Mouse (Mus musculus) forelimb bud, embryonic 11.5 days (tissue): ENCODE measurements at regions not wholly inside any gene's neighbourhood (a gene's known extent, or its start where the extent isn't known, plus 50 kb on each side); places are given as distances from the start of the nearest gene placed in this dataset.
A peak's percentile ranks its signal among the peaks of the same experiment; 100 is the strongest.

Source experiments
- DNase-seq: peaks from one replicate; pipeline ENCODE4 v3.0.0-alpha.2; 2012; ENCODE audit warnings: low read depth, low spot score

DNA sequence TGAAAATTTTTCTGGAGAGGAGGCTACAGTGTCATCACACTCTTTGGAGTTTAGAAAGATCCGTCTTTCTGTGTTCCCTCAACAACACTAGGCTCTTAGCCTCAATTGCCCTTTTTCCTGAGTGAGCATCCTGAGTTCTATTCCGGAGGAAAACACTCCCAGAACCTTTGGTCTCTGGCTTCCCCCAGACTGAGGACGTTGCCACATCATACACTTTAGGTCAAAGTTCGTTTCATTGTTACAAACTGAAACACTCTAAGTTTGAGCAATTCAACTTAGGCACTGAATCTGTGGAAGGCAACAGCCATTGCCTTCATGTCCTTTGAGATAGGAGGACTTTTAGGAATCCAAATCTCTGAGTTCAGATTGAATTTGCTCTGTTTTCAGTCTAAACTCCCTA, 85.0 kb downstream of the Arl4a start:
- DNase-seq: no peak

DNA sequence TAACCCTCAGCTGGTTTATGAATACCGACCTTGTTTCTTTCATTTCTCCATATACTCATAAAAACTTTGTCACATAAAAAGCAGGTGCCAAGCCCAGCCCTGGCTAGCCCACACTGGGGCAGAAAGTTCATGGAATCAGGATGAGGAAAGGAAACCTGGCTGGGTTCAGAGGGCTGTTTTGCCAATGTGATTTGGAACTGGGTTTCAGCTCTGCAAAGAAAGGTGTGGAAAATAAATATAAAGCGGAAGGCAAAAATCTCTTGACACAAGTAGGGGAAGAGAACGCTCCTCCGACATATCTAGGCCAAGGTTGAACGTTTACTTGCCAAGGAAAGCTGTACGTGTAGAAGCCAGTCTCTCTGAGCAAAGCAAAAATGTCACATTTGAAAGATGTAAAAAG, 85.9 kb downstream of the Arl4a start:
- DNase-seq: no peak

DNA sequence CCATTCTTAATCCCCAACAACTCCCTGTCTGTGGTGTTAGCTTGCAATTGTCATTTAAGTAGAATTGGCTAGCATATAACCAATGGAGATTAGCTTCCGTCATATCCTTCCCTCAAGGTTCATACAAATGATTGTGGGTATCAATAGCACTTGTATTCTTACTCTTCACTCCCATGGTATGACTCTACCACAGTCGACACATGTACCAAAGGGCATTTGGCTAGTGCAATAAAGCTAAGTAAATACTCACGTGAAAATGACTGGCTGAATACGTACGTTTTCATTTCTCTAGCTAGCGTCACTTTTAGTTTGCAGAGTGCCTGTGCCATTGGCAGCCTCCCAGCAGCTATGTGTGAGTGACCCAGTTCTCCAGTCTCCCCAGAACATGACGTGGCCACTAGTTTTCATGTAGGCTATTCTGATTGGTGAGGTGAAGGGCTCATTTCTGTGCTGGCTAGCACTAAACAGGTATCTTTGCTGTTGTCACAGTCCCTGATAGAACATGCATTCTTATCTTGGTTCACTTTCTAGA, 87.5 kb downstream of the Arl4a start:
- no peak for DNase-seq

DNA sequence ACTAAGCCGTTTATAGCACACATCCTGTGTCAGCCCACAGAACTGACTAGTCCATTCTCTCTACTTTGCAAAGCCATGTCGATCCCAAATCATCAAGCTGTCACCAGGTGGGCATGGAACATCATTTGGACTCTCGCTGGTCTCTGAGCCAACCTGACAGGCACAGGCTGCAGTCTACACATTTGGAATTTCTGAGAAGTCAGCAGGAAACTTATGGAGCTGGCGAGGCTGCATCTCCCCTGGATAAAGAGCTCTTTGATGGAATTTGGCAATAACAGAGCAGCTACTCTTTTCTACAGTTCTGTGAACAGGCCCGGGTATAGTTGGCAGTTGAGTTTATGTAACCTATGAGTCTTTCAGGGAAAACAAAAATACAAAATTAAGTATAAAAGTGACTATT, 94.9 kb downstream of the Arl4a start:
- no peak for DNase-seq

DNA sequence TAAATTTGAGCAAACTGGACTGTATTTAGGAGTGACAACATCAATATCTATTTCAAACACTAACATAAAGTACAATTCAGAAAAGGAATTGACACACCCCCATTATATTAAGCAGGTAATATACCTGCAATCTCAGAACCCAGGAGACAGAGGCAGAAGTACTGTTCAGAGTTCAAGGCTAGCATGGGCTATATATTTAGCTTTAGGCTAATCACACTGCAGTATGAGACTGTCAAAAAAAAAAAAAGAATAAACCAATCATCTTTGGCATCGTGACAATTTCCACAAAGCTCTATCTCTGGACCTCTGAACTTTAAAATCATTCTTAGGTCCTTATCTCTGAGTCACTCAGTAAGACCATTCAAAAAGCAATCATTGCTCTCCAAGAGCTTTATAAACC, 96.7 kb downstream of the Arl4a start:
- DNase-seq: no peak

DNA sequence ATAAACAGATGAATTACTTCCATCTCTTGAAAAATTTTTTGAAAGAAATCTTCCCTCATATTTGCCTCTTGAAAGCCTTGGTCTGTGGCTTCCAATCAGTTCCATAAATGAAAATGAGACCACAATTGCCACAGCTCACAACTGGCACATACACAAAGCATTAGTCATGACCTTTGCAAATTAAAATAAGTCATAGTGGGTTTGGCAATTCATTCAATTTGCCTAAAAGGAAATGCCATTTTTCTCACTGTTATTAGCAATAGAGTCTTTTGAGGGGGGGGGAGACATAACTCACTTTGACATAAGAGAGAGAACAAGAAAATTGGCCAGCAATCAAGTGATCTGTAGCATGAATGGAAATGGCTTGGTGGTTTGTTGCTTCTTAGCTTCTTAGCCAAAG, 98.8 kb downstream of the Arl4a start:
- no peak for DNase-seq

DNA sequence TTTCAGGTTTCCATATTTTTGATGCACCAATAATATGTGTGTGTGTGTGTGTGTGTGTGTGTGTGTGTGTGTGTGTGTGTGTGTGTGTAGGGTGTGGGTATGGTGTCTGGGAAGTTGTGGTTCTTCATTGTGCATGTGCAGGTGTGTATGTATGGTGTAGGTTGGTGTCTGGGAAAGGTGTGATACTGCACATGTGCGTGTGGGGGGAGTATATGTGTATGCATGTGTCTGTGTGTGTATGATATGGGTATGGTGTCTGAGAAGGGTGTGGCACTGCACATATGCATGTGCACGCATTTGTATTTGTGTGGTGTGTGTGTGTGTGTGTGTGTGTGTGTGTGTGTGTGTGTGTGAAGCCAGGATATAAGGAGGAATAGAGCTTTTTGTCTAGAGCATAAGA, 99.6 kb downstream of the Arl4a start:
- DNase-seq: no peak

DNA sequence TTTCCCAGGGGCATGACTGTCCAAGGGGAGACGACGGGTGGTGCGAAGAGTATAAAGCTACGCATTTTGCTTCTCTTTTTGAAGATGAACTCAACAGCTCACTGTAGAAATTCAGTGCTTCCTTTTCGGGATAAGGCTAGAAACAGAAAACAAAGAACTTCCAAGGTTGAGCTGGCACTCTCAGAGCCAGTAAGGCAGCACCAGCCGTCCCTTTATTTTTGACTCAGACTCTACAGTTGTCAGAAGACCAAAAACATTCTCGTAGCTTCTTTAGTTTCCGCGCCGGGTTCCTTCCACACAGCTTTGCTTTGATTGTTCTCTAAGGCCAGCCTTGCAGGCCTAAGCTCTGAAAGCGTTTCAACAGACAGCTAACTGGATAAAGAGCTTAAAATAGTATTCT, 101.5 kb downstream of the Arl4a start:
- no peak for DNase-seq

DNA sequence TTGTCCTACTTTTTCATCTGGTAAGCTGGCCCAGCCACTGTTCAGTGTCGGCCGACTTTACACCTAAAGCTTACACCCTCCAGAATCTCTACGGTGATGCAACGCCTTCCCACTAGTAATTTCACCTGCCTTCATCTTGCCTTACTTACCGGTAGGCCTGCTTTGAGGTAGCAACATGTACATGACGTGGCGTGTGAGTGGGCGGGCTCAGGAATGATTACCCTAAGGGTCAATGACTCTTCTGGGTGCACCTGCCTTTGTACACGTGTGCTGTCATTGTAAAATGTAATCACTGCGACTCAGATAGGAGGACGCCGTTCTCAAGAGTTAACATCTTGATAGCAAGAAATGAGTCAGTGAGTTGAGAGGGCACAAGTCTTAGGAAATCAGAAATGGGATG, 102.0 kb downstream of the Arl4a start:
- no peak for DNase-seq

DNA sequence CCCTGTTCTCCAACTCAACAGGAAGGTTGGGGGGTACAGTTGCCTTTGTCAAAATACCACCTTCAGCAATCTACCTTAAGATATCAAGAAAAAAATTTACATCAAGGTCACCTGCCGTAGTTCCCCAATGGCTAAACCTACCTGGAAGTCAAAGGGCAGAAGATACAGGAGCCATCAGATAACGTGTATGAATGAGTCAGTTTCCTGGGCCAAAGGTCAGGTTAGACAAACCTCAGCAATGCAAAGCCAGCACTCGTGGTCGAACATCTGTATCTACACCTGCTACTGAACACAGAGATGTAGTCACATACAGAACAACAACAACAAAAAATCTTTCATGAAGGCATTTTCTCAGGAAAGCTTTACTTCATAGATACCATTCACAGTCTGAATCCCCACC, 102.9 kb downstream of the Arl4a start:
- DNase-seq: no peak

DNA sequence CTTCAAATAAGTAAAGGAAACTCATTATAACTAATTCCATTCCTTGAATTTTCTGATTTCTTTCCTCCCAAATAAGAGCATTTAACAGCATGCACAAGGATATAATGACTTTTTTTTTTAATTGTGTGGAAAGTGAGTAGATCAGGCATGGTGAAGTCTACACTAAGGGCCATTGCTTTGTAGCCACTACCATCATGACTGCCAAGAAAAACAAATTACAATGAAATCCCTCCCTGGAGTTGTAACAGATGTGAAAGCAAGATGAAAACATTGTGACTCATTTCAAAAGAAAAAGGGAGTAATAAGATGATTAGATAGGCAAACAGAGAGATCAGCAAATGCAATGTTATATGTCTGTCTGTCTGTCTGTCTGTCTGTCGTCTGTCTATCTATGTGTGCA, 106.6 kb downstream of the Arl4a start:
- DNase-seq: no peak

DNA sequence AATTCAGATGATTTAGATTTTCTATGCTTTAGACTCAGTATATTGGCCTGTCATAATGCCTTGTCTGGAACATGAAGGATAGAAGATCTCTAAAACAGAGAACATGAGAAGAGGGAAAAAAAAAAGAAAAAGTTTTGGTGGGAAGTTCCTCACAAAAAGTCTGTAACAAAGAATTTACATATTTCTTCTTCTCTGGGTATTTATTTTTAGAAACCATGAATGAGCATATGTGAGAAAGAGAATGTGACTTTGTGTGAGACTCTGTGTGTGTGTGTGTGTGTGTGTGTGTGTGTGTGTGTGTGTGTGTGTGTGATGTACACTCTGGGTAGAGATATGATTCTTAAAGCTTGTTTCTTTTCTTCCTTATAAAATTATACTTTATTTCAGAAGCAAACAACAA, 109.9 kb downstream of the Arl4a start:
- no peak for DNase-seq

DNA sequence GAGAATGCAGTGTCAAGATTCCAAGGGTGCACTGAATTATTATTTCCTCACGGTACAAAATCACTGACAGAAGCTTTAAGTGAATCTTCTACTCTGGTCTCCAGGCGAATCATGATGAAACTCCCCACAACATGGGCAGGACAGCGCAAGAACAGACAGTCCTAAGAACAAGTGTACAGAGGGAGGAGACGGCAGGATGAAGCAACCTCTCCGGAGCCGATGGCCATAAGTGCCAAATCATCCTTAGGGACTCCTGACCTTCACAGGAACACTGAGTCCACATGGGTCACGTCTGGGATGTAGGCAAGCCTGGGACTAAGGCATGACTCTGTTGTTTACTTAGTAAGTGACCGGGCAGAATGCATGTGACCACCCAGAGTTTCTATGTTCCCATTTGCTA, 110.8 kb downstream of the Arl4a start:
- no peak for DNase-seq

DNA sequence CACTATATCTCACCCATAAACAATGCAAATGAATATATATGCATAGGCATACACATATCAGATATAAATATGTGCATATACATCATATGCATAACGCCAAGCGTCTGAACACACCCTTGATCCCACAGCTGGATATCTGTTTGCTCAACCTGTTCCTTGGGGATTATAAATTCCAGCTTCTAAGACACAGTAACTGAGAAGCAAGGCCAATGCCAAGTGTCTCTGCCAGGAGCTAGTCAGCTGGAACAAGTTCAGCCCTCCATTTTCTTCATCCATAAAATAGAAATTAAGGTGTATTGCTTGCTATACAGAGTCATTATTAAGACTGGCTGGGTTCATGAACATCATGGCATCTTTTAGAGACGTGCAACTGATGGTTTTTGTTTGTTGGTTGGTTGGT, 116.3 kb downstream of the Arl4a start:
- DNase-seq: no peak

DNA sequence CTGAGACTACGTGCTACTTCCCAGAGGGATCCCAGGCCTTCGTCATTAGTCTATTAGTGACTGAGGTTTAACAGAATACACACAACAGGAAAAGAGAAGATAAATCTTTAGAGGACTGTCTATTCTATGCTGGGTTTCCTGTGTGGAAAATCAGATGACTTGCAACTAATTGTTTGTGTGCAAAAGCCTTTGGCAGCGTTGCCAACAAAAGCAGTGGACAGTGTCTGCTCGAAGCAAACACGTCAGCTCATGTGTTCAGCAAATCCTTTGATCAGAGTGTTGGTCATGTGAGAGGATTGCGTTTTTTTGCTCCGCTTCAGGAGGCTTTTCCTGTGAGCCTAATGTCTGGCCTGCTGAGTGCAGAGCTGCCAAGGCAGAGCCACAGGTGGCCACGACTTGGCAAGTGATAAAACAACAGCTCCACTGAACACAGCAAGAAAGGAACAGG, 117.3 kb downstream of the Arl4a start:
- DNase-seq: peak; percentile 14

DNA sequence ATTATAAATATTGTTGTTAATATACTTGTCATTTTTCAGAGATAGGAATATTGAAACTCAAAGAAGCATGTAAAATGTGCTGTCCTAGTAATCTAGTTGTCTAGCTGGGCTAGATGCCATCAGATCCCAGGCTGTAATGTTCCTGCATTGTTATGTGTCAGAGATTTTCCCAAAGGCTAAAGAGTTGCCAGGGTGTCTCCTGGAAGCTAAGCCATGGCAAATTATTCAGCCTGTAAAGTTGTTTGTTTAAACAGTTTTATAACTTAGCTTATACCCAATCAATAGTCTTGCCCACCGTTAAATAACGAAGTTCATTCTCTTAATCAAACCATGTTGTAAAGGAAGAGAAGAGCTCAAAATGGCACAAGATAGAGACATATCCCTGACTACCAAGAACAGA, 117.9 kb downstream of the Arl4a start:
- DNase-seq: no peak

DNA sequence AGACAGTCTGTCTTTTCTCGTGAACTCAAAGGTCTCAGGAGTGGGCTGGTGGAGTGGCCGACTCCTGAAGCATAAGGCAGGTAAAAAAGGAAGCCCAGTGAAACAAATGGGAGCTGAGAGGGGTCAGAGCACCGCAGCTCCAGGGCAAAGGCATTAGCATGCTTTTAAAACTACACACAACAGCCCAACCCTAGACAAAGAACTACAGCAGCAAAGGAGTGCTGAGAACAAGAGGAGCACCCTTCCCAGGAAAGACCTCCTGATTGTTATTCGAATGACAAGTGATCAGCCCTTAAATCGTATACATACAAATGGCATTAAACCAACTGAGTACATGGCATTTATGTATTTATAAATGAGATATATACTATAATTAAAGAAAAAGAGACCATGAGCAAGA, 149.3 kb downstream of the Arl4a start:
- no peak for DNase-seq

DNA sequence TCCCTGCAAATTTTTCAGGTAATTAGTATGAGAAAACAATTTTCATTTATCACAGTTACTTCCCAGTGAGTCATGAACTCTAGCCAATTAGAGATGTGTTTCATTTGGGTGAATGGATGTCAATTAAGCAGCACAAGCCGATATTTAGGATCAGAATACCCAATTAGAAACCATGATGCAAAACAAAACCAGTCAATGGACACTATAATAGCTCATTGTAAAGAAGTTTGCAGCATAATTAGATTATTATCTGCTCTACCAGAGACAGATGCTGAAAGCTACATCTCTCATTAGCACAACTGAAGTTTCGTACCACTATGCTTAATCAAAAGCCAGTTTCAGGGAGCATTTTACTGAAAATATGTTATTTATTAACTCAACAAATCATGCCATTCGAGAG, 152.5 kb downstream of the Arl4a start:
- DNase-seq: no peak

DNA sequence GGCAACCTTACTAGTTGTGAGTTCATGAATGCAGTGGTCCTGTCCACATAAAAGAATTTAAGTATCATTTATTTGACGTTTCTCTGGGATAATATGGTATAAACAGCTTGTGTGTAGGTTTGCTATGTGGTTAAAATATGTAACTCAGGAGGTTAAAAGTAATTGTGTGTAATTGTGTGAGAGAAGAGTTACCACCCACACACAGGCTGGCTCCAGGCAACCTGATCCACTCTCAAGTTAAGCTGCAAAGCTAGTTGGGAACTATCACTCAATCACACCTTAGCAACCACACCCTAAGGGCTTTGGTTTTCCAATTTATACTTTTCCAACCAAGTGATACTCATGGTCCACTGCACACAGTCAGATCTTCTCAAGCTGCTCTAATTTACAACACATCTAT, 157.5 kb downstream of the Arl4a start:
- no peak for DNase-seq

DNA sequence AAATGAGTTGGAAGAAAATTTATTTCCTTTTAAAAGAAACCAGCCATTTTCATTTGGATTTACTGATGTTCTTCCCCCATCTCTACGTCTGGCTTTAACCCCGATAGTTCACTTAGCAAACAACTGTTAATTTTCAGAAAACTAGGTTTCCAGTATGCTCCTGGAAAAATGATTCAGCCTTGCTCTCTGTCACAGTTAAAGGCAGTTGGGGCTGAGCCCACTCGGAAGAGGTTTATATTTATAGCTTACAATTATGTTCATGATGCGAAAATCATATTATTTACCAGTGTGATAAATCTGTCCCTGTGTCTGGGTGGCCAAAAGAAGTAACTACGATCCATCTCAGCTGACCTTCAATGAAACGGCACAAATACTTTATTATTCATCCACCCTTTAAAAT, 163.9 kb downstream of the Arl4a start:
- DNase-seq: no peak

DNA sequence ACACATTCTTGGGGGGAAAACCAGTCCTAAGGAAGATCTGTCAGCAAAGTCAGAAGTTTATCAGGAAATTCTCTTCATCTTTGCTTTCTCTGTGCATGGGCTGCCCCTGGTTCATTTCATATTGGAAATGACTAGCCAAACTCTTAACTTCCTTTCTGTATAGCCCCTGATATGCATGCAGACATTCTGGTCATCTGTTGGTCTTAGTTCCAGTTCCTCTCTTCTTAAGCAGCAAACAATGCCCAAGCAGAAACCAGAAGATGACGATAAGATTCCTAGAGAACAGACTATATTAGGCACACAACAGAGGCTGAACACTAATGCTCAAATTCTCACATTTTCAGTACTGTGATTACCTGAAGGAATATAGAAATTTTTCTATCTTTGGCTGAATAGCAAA, 176.0 kb downstream of the Arl4a start:
- DNase-seq: no peak

DNA sequence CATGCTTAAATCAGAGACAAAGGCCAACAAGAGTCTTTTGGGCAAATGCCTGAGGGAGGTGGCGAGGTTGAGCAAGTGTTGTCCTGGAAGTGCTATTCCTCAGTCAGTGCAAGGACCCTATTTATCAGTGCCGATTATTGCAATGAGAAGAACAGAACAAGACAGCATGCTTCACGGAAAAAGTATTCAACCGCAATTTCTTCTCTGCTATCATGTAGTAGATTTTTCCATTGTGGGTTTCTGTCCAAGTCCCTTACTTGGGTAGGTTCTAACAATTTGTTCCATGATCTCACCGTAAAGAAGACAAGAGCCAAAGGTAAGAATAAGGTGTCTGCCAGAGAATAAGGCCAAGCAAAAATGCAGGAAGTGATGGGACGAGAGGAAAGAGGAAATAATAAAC, 186.2 kb downstream of the Arl4a start:
- no peak for DNase-seq

DNA sequence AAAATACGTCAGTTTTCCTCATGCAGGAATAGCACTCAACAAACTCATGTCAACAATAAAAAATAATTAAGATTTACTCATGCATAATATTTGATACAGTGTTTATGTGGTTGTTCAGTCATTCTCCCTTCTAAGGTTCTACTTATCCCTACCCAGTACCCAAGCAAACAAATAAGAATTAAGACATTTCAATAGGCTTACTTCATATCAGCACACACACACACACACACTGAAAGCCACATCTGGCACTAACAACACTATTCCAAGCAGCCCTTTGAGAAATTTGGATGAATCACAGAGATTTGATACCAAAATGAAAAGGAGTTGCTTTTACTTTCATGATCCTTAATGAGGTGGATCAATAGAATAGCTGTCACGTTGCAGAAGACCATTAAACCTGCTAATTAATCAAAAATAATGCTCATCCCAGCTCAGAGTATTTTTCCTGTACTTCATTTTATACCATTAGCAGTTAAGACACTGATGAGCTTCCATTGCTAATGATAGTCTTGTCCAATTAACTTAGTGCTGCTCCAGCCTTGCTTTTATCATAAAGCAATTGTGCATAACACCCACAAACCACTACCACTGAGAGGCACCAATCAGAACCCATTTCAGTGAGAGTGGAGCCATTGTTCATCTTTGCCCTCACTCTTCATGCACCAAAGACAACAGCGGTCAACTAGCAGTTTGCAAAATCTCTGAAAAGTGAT, 188.3 kb downstream of the Arl4a start:
- no peak for DNase-seq

DNA sequence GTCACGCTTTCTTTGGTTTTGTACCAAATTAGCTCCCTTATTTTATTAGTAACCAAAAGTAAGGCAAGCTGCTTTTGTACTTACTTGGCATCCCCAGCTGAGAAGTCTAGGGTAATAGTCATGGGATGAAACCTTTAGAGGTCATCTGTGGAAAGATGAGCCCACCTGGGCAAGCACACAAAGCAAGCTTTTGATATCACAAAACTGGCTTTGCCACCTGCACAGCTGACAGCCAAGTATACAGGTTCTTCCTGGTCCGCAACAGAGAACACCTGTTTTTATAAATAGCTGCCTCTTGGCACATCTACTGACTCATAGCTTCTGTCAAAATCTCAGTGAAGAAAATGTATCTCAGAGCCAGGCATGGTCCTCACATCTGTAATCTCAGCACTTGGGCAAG, 197.2 kb downstream of the Arl4a start:
- no peak for DNase-seq
